Mouse (Mus musculus) E14TG2a.4 (cell line): ENCODE measurements around the gene Brpf1.
"Not testable (repeated sequence)": the region's sequence is repeated elsewhere in the genome, so short reads cannot be mapped to it uniquely, and the experiment has no call there.

ENCODE experiments used
- H3K27me3 ChIP-seq: 2 replicates; pipeline ENCODE4 v1.6.1; 2014; ENCODE audit warnings: low read length, control low read depth; ENCODE audit not compliant: insufficient read depth
- H3K36me3 ChIP-seq: 2 replicates; pipeline ENCODE4 v1.6.1; 2014; ENCODE audit warnings: low read length, control low read depth; ENCODE audit not compliant: insufficient read depth
- H3K4me1 ChIP-seq: replicated peaks from 2 replicates; pipeline ENCODE4 v1.6.1; 2014; ENCODE audit warnings: low read depth, low read length, control low read depth
- H3K4me3 ChIP-seq: replicated peaks from 2 replicates; pipeline ENCODE4 v1.5.1; 2014; ENCODE audit warnings: mild to moderate bottlenecking, low read length
- H3K9me3 ChIP-seq: 2 replicates; pipeline ENCODE4 v1.6.1; 2014; ENCODE audit warnings: low read length, control low read depth
- CTCF ChIP-seq: conservative IDR thresholded peaks from 2 replicates; pipeline ENCODE4 v1.5.1; 2014; ENCODE audit warnings: low read length
- NANOG ChIP-seq: IDR thresholded peaks from 2 replicates; pipeline ENCODE4 v1.6.1; 2014; ENCODE audit warnings: borderline replicate concordance, low read length, mixed read lengths
- POU5F1 ChIP-seq: IDR thresholded peaks from 2 replicates; pipeline ENCODE4 v1.6.1; 2014; ENCODE audit warnings: low read length, borderline replicate concordance

The Brpf1 gene

GRCm38 (mm10) chr6:113326533-113327315, 19.8 kb downstream of the Brpf1 start, which contains the start of gene Ogg1:
Gene Ogg1 (plus strand): TSS chr6:113326972.
- no peaks in the 10 kb centered on the region for H3K9me3 ChIP-seq
- H3K27me3 ChIP-seq = no peaks in the 10 kb centered on the region
- H3K4me3 ChIP-seq = peak within 1 kb of the TSS; percentile 88
- H3K4me1 ChIP-seq = peaks cover 33% of the 10 kb centered on the region
- H3K36me3 ChIP-seq = peaks cover 74% of the 10 kb centered on the region
- no peak for TF ChIP-seq POU5F1
- no peak for TF ChIP-seq CTCF
- no peak for TF ChIP-seq NANOG

- Histone ChIP-seq H3K27me3 (no peaks in the 10 kb centered on the region), H3K9me3 (no peaks in the 10 kb centered on the region), H3K4me1 (peaks cover 39% of the 10 kb centered on the region), H3K4me3 (no peak overlapping the region), H3K36me3 (peaks cover 69% of the 10 kb centered on the region)
- TF ChIP-seq POU5F1 (no peak), NANOG (no peak), CTCF (no peak)
Measured at GRCm38 (mm10) chr6:113329396-113329795, 22.5 kb downstream of the Brpf1 start.

DNA sequence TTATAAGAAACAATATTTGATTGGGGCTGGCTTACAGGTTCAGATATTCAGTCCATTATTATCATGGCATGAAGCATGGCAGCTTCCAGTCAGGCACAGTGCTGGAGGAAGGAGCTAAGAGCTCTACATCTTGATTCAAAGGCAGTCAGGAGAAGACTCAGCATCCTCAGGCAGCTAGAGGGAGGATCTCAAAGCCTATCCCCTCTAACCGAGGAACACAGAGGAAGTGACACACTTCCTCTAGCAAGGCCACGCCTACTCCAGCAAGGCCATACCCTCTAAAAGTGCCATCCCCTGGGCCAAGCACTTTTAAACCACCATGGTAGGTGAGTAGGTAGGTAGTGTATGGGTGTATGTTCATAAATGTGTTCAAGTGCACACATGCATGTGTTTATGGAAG, 23.6 kb downstream of the Brpf1 start:
- peaks cover 31% of the 10 kb centered on the region for H3K4me1 ChIP-seq
- TF ChIP-seq NANOG (no peak), CTCF (no peak), POU5F1 (no peak)
- peaks cover 69% of the 10 kb centered on the region for H3K36me3 ChIP-seq
- H3K9me3 ChIP-seq = no peaks in the 10 kb centered on the region
- no peaks in the 10 kb centered on the region for H3K27me3 ChIP-seq
- H3K4me3 ChIP-seq = no peak overlapping the region

- H3K36me3 ChIP-seq = peaks cover 78% of the 10 kb centered on the region
- no peaks in the 10 kb centered on the region for H3K9me3 ChIP-seq
- no peaks in the 10 kb centered on the region for H3K27me3 ChIP-seq
- no peak overlapping the region for H3K4me3 ChIP-seq
- H3K4me1 ChIP-seq = peaks cover 24% of the 10 kb centered on the region
- TF ChIP-seq NANOG = no peak
- TF ChIP-seq POU5F1 = no peak
- no peak for TF ChIP-seq CTCF
Measured at GRCm38 (mm10) chr6:113331721-113332120, 24.8 kb downstream of the Brpf1 start.

DNA sequence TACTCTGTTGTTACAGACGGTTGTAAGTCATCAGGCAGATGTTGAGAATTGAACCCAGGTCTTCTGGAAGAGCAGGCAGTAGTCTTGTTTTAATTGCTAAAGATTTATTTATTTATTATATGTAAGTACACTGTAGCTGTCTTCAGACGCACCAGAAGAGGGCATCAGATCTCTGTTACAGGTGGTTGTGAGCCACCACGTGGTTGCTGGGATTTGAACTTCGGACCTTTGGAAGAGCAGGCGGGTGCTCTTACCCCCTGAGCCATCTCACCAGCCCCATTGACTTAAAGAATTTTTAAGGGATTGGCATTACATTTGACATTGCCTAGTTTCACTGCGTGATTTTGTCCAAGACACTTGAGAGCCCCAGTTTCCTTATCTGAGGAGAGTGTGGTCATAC, 25.8 kb downstream of the Brpf1 start:
- not testable (repeated sequence) for H3K9me3 ChIP-seq, H3K27me3 ChIP-seq, H3K4me3 ChIP-seq
- Histone ChIP-seq H3K4me1 (peaks cover 19% of the 10 kb centered on the region), H3K36me3 (peaks cover 78% of the 10 kb centered on the region)

DNA sequence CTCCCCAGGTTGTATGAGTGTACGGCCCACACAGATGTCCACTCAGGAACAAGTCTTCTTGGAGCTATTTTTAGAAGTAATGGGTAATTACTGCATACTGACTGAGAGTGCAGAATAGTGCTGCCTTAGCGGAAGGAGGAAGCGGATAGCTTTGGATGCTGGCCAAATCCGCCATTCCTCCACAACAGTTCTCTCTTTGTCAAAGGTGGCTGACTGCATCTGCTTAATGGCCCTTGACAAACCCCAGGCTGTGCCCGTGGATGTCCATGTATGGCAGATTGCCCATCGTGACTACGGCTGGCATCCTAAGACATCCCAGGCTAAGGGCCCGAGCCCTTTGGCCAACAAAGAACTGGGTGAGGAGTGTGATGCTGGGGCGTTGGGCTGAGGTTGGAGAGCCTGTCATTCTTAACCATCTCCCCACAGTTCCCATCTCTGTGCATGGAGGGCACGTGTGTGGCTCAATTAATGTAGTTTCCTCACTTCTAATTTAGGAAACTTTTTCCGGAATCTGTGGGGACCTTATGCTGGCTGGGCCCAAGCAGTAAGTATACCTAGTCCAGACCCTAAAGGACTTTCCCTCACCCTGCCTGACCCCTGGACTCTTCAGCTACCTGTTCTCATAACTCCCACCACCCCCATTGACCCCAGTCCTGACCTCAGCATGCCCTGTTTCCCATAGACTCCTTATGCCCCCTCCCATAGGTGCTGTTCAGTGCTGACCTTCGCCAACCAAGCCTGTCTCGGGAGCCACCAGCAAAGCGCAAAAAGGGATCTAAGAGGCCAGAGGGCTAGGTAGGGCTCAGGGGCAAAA, 26.4 kb downstream of the Brpf1 start:
- peaks cover 13% of the 10 kb centered on the region for H3K4me1 ChIP-seq
- H3K27me3 ChIP-seq = no peaks in the 10 kb centered on the region
- no peaks in the 10 kb centered on the region for H3K9me3 ChIP-seq
- TF ChIP-seq NANOG (no peak), POU5F1 (no peak), CTCF (no peak)
- peaks cover 76% of the 10 kb centered on the region for H3K36me3 ChIP-seq
- no peak overlapping the region for H3K4me3 ChIP-seq

DNA sequence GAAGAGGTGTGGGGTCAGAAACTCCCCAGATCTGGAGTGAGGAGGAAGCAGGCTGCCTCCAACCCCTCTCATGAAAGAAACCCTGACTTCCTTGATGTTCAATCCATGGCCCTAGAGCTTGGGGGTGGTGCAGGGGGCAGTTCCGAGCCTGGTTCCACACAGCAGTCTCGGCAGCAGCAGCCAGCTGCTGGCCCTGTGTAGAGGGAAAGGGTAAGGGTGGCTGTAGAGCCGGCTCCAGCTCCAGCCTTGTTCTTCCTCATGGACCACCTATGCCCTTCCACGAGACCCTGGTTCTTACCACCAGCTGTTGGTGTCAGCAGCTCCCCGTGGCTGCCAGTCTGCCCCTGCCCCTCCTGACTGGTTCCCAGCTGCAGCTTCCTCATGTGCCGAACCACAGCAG, 27.3 kb downstream of the Brpf1 start:
- Histone ChIP-seq H3K4me3 (no peak overlapping the region), H3K9me3 (no peaks in the 10 kb centered on the region), H3K27me3 (no peaks in the 10 kb centered on the region), H3K4me1 (peaks cover 14% of the 10 kb centered on the region), H3K36me3 (peaks cover 68% of the 10 kb centered on the region)
- TF ChIP-seq CTCF = no peak
- TF ChIP-seq POU5F1 = no peak
- no peak for TF ChIP-seq NANOG

GRCm38 (mm10) chr6:113336852-113337620, 30.1 kb downstream of the Brpf1 start:
- Histone ChIP-seq H3K9me3 (no peaks in the 10 kb centered on the region), H3K27me3 (no peaks in the 10 kb centered on the region), H3K4me1 (peaks cover 24% of the 10 kb centered on the region), H3K4me3 (no peak overlapping the region), H3K36me3 (peaks cover 41% of the 10 kb centered on the region)
- TF ChIP-seq NANOG = no peak
- TF ChIP-seq CTCF = no peak
- no peak for TF ChIP-seq POU5F1
